Mouse (Mus musculus): Measurements from ENCODE around the gene Arhgap30. TPM values are rescaled to one million over a fixed set of nuclear protein-coding genes. Genes with fewer than 3 reads are reported as not detected.

The Arhgap30 gene
- 0.48 and 0.65 TPM in 2 replicates for polyA plus RNA-seq (2021; fragmentation: Nextera tagmentation)
- long read RNA-seq, experiment 1, full-length matches to known transcripts = 1 of 1 reads
- long read RNA-seq, experiment 1, partial matches to known transcripts = 0 of 1 reads
- long read RNA-seq, experiment 1, other reads (novel, unspliced or antisense) = 0 of 1 reads
- long read RNA-seq, experiment 2, full-length matches to known transcripts = 4 of 7 reads
- long read RNA-seq, experiment 2, partial matches to known transcripts = 1 of 7 reads
- long read RNA-seq, experiment 2, other reads (novel, unspliced or antisense) = 2 of 7 reads

GRCm38 (mm10) chr1:171388376-171389102 lies at the start of gene Arhgap30:
Arhgap30 (plus strand) TSS chr1:171388954.

GRCm38 (mm10) chr1:171345225-171346094 lies 43.3 kb upstream of the Arhgap30 start, which contains the start of the genes Nit1 and Pfdn2:
Nit1 (minus strand) TSS chr1:171345646.
Pfdn2 (plus strand) TSS chr1:171345670.

GRCm38 (mm10) chr1:171360656-171361055 lies 28.1 kb upstream of the Arhgap30 start, which contains the start of gene Klhdc9:
Klhdc9 (minus strand) TSS chr1:171360798.

GRCm38 (mm10) chr1:171369845-171370556 lies 18.8 kb upstream of the Arhgap30 start, which contains the start of gene Nectin4:
Nectin4 (plus strand) TSS chr1:171370099.

GRCm38 (mm10) chr1:171410947-171411484 lies 22.3 kb downstream of the Arhgap30 start, which contains the start of gene Usf1:
Usf1 (plus strand) TSS chr1:171411313.

GRCm38 (mm10) chr1:171418660-171419059 lies 29.9 kb downstream of the Arhgap30 start, which contains the start of gene Tstd1:
Tstd1 (plus strand) TSS chr1:171418872.

GRCm38 (mm10) chr1:171437264-171438013 lies 48.7 kb downstream of the Arhgap30 start, which contains the start of gene F11r:
F11r (plus strand) TSS chr1:171437535.

Other genes with a start within 250 kb of the Arhgap30 start
- gene Sdhc, start 238.4 kb upstream of the Arhgap30 start, polyA plus RNA-seq (2021; fragmentation: Nextera tagmentation) = 67.1 and 75.0 TPM in 2 replicates
- gene Mpz, start 238.2 kb upstream of the Arhgap30 start, polyA plus RNA-seq (2021; fragmentation: Nextera tagmentation) = not detected in 2 replicates
- gene Pcp4l1, start 192.7 kb upstream of the Arhgap30 start, polyA plus RNA-seq (2021; fragmentation: Nextera tagmentation) = 51.6 and 80.2 TPM in 2 replicates
- gene Nr1i3, start 175.0 kb upstream of the Arhgap30 start, polyA plus RNA-seq (2021; fragmentation: Nextera tagmentation) = 0.09 TPM in 1 of 2 replicates, not detected in the other
- gene Tomm40l, start 166.4 kb upstream of the Arhgap30 start, polyA plus RNA-seq (2021; fragmentation: Nextera tagmentation) = 87.6 and 97.2 TPM in 2 replicates
- gene Apoa2, start 163.9 kb upstream of the Arhgap30 start, polyA plus RNA-seq (2021; fragmentation: Nextera tagmentation) = 4.8 and 6.2 TPM in 2 replicates
- 114 and 119 TPM in 2 replicates for gene Fcer1g, start 154.6 kb upstream of the Arhgap30 start, polyA plus RNA-seq (2021; fragmentation: Nextera tagmentation)
- 5.2 and 5.5 TPM in 2 replicates for gene Adamts4, start 138.5 kb upstream of the Arhgap30 start, polyA plus RNA-seq (2021; fragmentation: Nextera tagmentation)
- 112 and 142 TPM in 2 replicates for gene Ndufs2, start 137.6 kb upstream of the Arhgap30 start, polyA plus RNA-seq (2021; fragmentation: Nextera tagmentation)
- gene B4galt3, start 118.6 kb upstream of the Arhgap30 start, polyA plus RNA-seq (2021; fragmentation: Nextera tagmentation) = 59.3 and 66.2 TPM in 2 replicates
- gene Ppox, start 107.8 kb upstream of the Arhgap30 start, polyA plus RNA-seq (2021; fragmentation: Nextera tagmentation) = 7.7 and 9.4 TPM in 2 replicates
- 45.9 and 51.2 TPM in 2 replicates for gene Usp21, start 101.0 kb upstream of the Arhgap30 start, polyA plus RNA-seq (2021; fragmentation: Nextera tagmentation)
- gene Ufc1, start 93.9 kb upstream of the Arhgap30 start, polyA plus RNA-seq (2021; fragmentation: Nextera tagmentation) = 186 and 192 TPM in 2 replicates
- 30.4 and 30.5 TPM in 2 replicates for gene Dedd, start 59.8 kb upstream of the Arhgap30 start, polyA plus RNA-seq (2021; fragmentation: Nextera tagmentation)
- 30.4 and 30.8 TPM in 2 replicates for gene Nit1, start 43.3 kb upstream of the Arhgap30 start, polyA plus RNA-seq (2021; fragmentation: Nextera tagmentation)
- 139 and 143 TPM in 2 replicates for gene Pfdn2, start 43.3 kb upstream of the Arhgap30 start, polyA plus RNA-seq (2021; fragmentation: Nextera tagmentation)
- gene Klhdc9, start 28.2 kb upstream of the Arhgap30 start, polyA plus RNA-seq (2021; fragmentation: Nextera tagmentation) = 9.4 and 9.8 TPM in 2 replicates
- gene Nectin4, start 18.9 kb upstream of the Arhgap30 start, polyA plus RNA-seq (2021; fragmentation: Nextera tagmentation) = 1.7 and 2.2 TPM in 2 replicates
- gene Usf1, start 22.4 kb downstream of the Arhgap30 start, polyA plus RNA-seq (2021; fragmentation: Nextera tagmentation) = 36.7 and 37.4 TPM in 2 replicates
- gene Tstd1, start 29.9 kb downstream of the Arhgap30 start, polyA plus RNA-seq (2021; fragmentation: Nextera tagmentation) = 1.4 and 2.3 TPM in 2 replicates
- 9.5 and 13.0 TPM in 2 replicates for gene F11r, start 48.6 kb downstream of the Arhgap30 start, polyA plus RNA-seq (2021; fragmentation: Nextera tagmentation)
- gene Alyref2, start 114.5 kb downstream of the Arhgap30 start, polyA plus RNA-seq (2021; fragmentation: Nextera tagmentation) = 7.4 and 7.6 TPM in 2 replicates
- not detected in 2 replicates for gene Itln1, start 146.3 kb downstream of the Arhgap30 start, polyA plus RNA-seq (2021; fragmentation: Nextera tagmentation)
- gene Cd244a, start 170.2 kb downstream of the Arhgap30 start, polyA plus RNA-seq (2021; fragmentation: Nextera tagmentation) = not detected in 2 replicates
- 0.10 and 0.11 TPM in 2 replicates for gene Ly9, start 218.5 kb downstream of the Arhgap30 start, polyA plus RNA-seq (2021; fragmentation: Nextera tagmentation)

Measured in layer of hippocampus, adult 6 months (tissue).